Mouse (Mus musculus) midbrain, embryonic 11.5 days (tissue): ENCODE results near the gene Olfr314. TPM values are rescaled to one million over a fixed set of nuclear protein-coding genes. Genes with fewer than 3 reads are reported as not detected.

Experiments
- ATAC-seq: fragments of 200-750 bp; cut with Nextera tagmentation; 2 replicates; pipeline ENCODE4 v1.8.0; 2017; ENCODE audit warnings: moderate TSS enrichment, moderate library complexity; ENCODE audit not compliant: low FRiP score
- DNase-seq: peaks from one replicate; pipeline ENCODE4 v3.0.0; 2015; ENCODE audit warnings: low spot score; ENCODE audit errors: missing footprints
- H3K27ac ChIP-seq: fragments of 300-500 bp; sonication (generic); 2 replicates; pipeline ENCODE4 v1.5.1; 2014; ENCODE audit warnings: low read depth, low read length
- H3K27me3 ChIP-seq: fragments of 300-500 bp; sonication (generic); 2 replicates; pipeline ENCODE4 v1.6.1; 2014; ENCODE audit warnings: mild to moderate bottlenecking, low read length, moderate library complexity, mixed read lengths; ENCODE audit not compliant: control insufficient read depth, insufficient read depth
- H3K36me3 ChIP-seq: fragments of 300-500 bp; sonication (generic); 2 replicates; pipeline ENCODE4 v1.6.1; 2014; ENCODE audit warnings: mild to moderate bottlenecking, low read length, moderate library complexity, mixed read lengths; ENCODE audit not compliant: control insufficient read depth, insufficient read depth
- H3K4me1 ChIP-seq: fragments of 300-500 bp; sonication (generic); 2 replicates; pipeline ENCODE4 v1.6.1; 2014; ENCODE audit warnings: low read length; ENCODE audit not compliant: control insufficient read depth, insufficient read depth
- H3K4me2 ChIP-seq: fragments of 300-500 bp; sonication (generic); 2 replicates; pipeline ENCODE4 v1.6.1; 2014; ENCODE audit warnings: mild to moderate bottlenecking, moderate library complexity
- H3K4me3 ChIP-seq: fragments of 300-500 bp; sonication (generic); 2 replicates; pipeline ENCODE4 v1.5.1; 2014; ENCODE audit warnings: low read depth, low read length
- H3K9ac ChIP-seq: fragments of 300-500 bp; sonication (generic); 2 replicates; pipeline ENCODE4 v1.6.1; 2014; ENCODE audit warnings: low read length
- H3K9me3 ChIP-seq: fragments of 300-500 bp; sonication (generic); 2 replicates; pipeline ENCODE4 v1.6.1; 2016; ENCODE audit warnings: low read length; ENCODE audit not compliant: control insufficient read depth
- WGBS: fragments of 180-500 bp; shearing (Covaris S2); extraction: QIAGEN DNeasy Blood & Tissue Kit; methylation state at CpG from one replicate; pipeline ENCODE4 v1.1.7; 2014; 5-methylcytosine and 5-hydroxymethylcytosine counted together
- polyA plus RNA-seq: library from polyadenylated mRNA; unstranded; fragments of >200 nt; fragmentation: Nextera tagmentation; extraction: Ambion mirVana; gene quantifications from 2 replicates; pipeline ENCODE4 v1.2.1, GENCODE M21; 2014

Gene Olfr314
- polyA plus RNA-seq, 1 experiment from 2014 or later = not detected

DNA sequence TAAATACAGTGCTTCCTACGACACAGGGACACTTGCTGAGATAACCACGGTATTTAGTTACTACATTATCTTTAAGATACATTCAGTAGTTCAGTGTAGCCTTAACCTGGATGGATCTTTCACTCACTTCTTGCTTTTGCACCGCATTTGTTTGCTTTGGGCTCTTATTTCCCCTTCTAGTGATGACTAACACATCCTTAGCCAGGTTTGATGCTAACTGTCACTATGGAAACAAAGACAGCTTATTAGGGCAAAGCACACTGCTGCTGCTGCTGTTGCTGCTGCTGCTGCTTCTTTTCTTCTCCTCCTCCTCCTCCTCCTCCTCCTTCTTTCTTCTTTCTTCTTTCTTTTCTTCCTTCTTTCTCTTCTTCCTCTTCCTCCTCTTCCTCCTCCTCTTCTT lies 6.8 kb downstream of the Olfr314 start:
- H3K9ac ChIP-seq = no peak overlapping the region
- ATAC-seq = no peak
- 35% methylated on average over 3 of the region's 3 CpGs for WGBS

DNA sequence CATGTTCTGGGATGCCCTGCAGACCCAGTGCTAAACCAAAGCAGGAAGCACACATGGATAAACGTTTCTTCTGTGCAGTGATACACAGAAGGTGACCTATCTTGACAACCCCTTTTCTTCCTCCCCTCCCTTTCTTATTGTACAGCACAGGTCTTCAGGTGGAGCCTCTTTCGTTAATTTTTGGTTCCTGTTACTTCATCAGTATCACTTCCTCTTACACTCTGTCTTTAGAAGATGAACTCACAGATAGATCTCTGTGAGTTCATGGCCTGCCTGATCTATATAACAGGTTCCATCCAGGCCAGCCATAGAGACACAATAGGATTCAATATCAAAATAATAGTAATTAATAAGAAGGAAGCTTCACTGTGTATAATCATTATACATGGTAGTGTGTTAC lies 7.3 kb downstream of the Olfr314 start:
- H3K9ac ChIP-seq = no peak overlapping the region
- H3K27me3 ChIP-seq = no peaks in the 10 kb centered on the region
- no peak overlapping the region for H3K27ac ChIP-seq
- H3K4me1 ChIP-seq = no peaks in the 10 kb centered on the region
- no peaks in the 10 kb centered on the region for H3K36me3 ChIP-seq
- no peak overlapping the region for H3K4me2 ChIP-seq
- H3K4me3 ChIP-seq = no peak overlapping the region
- no peaks in the 10 kb centered on the region for H3K9me3 ChIP-seq
- no peak for ATAC-seq
- WGBS = 65% methylated on average over 2 of the region's 2 CpGs
- DNase-seq = no peak

More for the DNA sequence above, 6.8 kb downstream of the Olfr314 start:
- Histone ChIP-seq H3K36me3 (no peaks in the 10 kb centered on the region), H3K4me3 (no peak overlapping the region), H3K4me1 (no peaks in the 10 kb centered on the region), H3K27ac (no peak overlapping the region), H3K27me3 (no peaks in the 10 kb centered on the region), H3K4me2 (no peak overlapping the region), H3K9me3 (no peaks in the 10 kb centered on the region)
- no peak for DNase-seq

DNA sequence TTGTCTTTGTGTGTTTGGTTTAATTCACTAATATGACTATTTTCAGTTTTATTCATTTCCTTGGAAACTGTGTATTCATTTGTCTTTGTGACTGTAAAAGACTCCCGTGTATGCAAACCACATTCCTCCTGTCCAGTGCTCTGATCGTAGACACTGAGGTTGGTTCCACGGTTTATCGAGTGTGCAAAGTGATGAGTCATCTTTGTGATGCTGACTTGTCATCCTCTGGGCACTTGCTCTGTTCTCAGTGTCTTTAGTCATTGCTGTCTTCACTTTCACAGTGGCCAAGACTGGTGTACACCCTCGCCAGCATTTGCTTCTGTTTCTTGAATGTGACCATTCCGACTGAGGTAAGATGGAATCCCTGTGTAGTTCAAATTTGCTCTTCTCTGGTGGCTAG lies 7.9 kb downstream of the Olfr314 start:
- WGBS = 87% methylated on average over 6 of the region's 6 CpGs
- no peak overlapping the region for H3K4me2 ChIP-seq
- ATAC-seq (no peak), DNase-seq (no peak)
- no peak overlapping the region for H3K4me3 ChIP-seq
- H3K27ac ChIP-seq = no peak overlapping the region
- H3K36me3 ChIP-seq = no peaks in the 10 kb centered on the region
- H3K4me1 ChIP-seq = no peaks in the 10 kb centered on the region
- H3K9me3 ChIP-seq = no peaks in the 10 kb centered on the region
- no peak overlapping the region for H3K9ac ChIP-seq
- H3K27me3 ChIP-seq = no peaks in the 10 kb centered on the region

DNA sequence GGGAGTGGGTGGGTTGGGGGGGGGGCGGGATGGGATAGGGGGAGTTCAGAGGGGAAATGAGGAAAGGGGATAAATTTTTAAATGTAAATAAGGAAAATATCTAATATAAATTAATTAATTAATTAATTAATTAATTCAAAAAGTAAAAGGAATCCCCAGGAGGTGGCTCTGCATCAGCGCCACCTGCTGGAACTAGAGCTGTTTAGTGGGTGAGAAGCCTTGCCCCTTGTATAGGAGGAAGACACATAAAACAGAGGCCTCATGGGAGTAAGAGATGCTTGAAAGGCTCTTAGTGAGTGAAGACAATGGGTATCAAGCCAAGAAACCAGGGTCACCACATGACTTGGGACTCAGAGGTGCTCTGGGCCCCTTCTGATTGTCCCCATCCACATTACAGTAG lies 13.1 kb downstream of the Olfr314 start:
- Histone ChIP-seq H3K4me3 (no peak overlapping the region), H3K4me1 (no peaks in the 10 kb centered on the region), H3K27me3 (no peaks in the 10 kb centered on the region), H3K9ac (no peak overlapping the region), H3K4me2 (no peak overlapping the region), H3K36me3 (no peaks in the 10 kb centered on the region), H3K9me3 (no peaks in the 10 kb centered on the region), H3K27ac (no peak overlapping the region)
- no peak for DNase-seq
- WGBS = 90% methylated on average over 2 of the region's 2 CpGs
- ATAC-seq = no peak

DNA sequence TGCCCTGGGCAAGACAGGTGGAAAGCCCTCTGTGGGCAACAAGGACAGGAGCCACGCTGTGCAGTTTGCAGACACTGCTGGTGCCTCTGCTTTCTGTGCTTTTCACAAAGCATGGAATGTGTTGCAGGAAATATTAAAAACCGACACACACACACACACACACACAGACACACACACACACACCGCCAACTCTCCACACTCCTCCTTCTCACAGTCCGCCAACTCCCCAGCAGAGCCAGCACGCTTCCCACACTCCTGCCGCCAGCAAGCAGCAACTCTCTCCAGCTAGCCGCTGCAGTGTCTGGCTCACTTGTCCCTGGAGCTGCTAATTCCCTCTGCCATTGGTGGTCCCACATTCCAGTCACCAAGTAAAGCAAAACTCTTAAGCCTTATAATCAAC lies 14.1 kb downstream of the Olfr314 start:
- H3K4me3 ChIP-seq = no peak overlapping the region
- WGBS = 87% methylated on average over 7 of the region's 7 CpGs

DNA sequence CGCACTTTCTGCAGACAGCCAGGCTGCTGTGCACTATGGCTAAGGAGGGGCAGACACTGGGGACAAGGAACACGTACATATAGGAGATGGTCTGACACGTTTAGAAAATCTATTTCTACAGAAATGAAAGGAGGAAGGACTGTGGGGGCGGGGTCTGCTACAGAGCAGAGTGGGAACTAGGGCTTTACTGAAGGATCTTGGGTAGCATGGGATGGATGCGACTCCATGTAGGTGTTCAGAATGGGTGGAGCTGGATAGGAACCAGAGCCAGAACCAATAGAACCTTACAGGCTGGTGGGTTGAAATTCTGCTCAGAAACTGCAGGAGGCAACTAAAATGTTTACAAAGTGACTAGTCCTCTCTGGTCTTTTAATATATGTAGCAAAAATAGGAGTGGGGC lies 17.0 kb downstream of the Olfr314 start:
- Histone ChIP-seq H3K4me3 (no peak overlapping the region), H3K27me3 (no peaks in the 10 kb centered on the region), H3K4me1 (peaks cover 7% of the 10 kb centered on the region; the same call in 1 of the 2 replicates), H3K36me3 (no peaks in the 10 kb centered on the region), H3K9ac (no peak overlapping the region), H3K4me2 (no peak overlapping the region), H3K27ac (no peak overlapping the region), H3K9me3 (no peaks in the 10 kb centered on the region)
- DNase-seq (no peak), ATAC-seq (no peak)
- WGBS = 84% methylated on average over 5 of the region's 5 CpGs

More for the DNA sequence above, 14.1 kb downstream of the Olfr314 start:
- DNase-seq (no peak), ATAC-seq (no peak)
- H3K27me3 ChIP-seq = no peaks in the 10 kb centered on the region
- no peak overlapping the region for H3K9ac ChIP-seq
- no peak overlapping the region for H3K27ac ChIP-seq
- peaks cover 4% of the 10 kb centered on the region; the same call in 1 of the 2 replicates for H3K4me1 ChIP-seq
- no peaks in the 10 kb centered on the region for H3K36me3 ChIP-seq
- H3K9me3 ChIP-seq = no peaks in the 10 kb centered on the region
- no peak overlapping the region for H3K4me2 ChIP-seq

DNA sequence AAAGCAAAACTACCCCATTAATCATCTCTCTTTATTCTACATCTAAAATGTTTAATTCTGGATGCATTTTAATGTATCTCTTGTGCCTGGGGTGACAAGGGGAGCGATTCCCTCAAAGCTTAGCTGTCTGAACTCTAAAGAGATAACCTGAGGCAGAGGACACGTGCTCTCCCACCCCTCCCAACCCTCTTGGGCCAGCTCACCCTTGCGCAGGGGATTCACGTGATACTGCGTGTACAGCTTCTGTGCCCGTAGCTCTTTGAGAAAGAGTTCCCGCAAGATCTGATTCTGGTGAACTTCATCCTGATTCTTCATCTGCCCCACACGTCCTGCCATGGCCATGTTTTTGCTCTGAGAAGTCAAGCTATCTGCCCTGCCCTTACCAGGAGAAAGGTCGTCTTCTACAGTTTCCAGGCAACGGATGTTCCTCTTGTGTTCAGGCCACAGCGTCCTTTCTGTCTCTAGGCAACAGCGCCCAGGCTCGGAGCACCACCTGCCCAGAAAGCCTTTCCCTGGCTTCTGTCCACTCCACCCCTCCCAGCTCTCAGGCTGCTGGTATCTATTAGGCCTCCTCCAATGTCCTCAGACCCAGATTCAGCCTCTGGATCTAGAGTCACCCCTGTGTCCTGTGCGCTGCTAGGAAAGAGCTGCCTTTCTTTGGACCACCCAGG lies 18.9 kb downstream of the Olfr314 start, which contains the start of gene Fam183b:
Gene Fam183b (minus strand): TSS at position 403 of the 671 bp plus-strand sequence.
- Histone ChIP-seq H3K27ac (no peak within 1 kb of the TSS), H3K4me1 (peaks cover 7% of the 10 kb centered on the region; the same call in 1 of the 2 replicates), H3K4me3 (no peak within 1 kb of the TSS), H3K9ac (no peak within 1 kb of the TSS), H3K9me3 (no peaks in the 10 kb centered on the region), H3K27me3 (no peaks in the 10 kb centered on the region), H3K36me3 (no peaks in the 10 kb centered on the region), H3K4me2 (no peak within 1 kb of the TSS; the same call in 1 of the 2 replicates)
- DNase-seq = peak; percentile 86
- peak; percentile 70 for ATAC-seq
- WGBS = 38% methylated on average over 14 of the region's 14 CpGs

DNA sequence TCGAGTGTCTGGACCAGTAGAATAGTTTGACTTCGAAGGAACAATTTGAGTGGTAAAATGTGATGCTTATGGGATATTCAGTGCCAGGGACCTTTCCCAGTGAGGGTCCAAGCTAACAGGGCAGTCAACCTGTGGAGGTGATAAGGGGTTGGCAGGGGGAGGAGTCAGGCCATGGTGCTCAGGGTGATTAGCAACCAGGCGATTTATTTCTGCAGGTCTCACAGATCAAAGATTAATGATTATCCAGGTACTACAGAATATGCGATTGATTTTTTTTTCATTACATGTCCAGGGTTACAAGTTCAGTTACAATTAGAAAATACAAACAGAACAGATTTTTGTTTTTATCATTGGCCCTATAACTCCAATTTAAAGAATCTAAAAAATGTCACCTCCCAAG lies 21.1 kb downstream of the Olfr314 start:
- Histone ChIP-seq H3K36me3 (no peaks in the 10 kb centered on the region), H3K4me3 (no peak overlapping the region)
- ATAC-seq = no peak

DNA sequence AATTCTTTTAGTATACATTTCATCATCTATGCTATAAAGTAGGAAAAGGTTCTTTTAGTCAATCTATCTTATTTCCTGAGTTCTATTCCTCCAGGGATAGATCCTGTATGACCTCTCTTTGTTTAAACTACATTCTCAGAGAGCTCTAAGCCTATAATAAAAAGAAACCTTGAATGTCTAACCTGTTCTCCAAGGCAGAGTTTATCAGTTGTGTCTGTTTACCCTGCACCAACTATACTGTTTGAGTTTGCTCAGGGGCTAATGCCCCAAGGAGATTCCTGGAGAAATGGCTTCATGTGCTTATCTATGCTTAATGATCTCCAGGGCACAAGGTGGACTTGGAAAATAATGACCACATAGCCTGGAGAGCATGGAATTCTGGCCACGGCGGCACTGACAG lies 21.6 kb downstream of the Olfr314 start:
- ATAC-seq (no peak), DNase-seq (no peak)
- Histone ChIP-seq H3K4me1 (peaks cover 7% of the 10 kb centered on the region; the same call in 1 of the 2 replicates), H3K36me3 (no peaks in the 10 kb centered on the region), H3K9me3 (no peaks in the 10 kb centered on the region), H3K9ac (no peak overlapping the region), H3K4me3 (no peak overlapping the region), H3K27ac (no peak overlapping the region), H3K27me3 (no peaks in the 10 kb centered on the region), H3K4me2 (no peak overlapping the region)
- WGBS = 75% methylated on average over 2 of the region's 2 CpGs

More for the DNA sequence above, 21.1 kb downstream of the Olfr314 start:
- no peak overlapping the region for H3K9ac ChIP-seq
- H3K9me3 ChIP-seq = no peaks in the 10 kb centered on the region
- H3K27me3 ChIP-seq = no peaks in the 10 kb centered on the region
- H3K27ac ChIP-seq = no peak overlapping the region
- peaks cover 7% of the 10 kb centered on the region; the same call in 1 of the 2 replicates for H3K4me1 ChIP-seq
- H3K4me2 ChIP-seq = no peak overlapping the region
- WGBS = 82% methylated on average over 4 of the region's 4 CpGs
- no peak for DNase-seq
